Mouse (Mus musculus) neutrophil, adult 83 days (primary cell): Measurements from ENCODE around the gene 9330161L09Rik. TPM values are rescaled to one million over a fixed set of nuclear protein-coding genes. Genes with fewer than 3 reads are reported as not detected.

ENCODE experiments used
- total RNA-seq, 2 experiments: library from RNA; stranded (reverse); gene quantifications; one replicate each; pipeline ENCODE4 v1.2.4; 2023

Gene 9330161L09Rik
- total RNA-seq = 1 to 10 TPM; 1.4 to 2.5 TPM

GRCm38 (mm10) chr12:103407720-103408119 lies at the start of gene 9330161L09Rik:
Gene 9330161L09Rik (minus strand): TSS chr12:103407820.

GRCm38 (mm10) chr12:103457140-103457539 lies 49.5 kb upstream of the 9330161L09Rik start, which contains the start of gene Ifi27l2b:
Gene Ifi27l2b (minus strand): TSS chr12:103457223.

GRCm38 (mm10) chr12:103443524-103443923 lies 35.9 kb upstream of the 9330161L09Rik start, which contains the start of gene Ifi27l2a:
Gene Ifi27l2a (minus strand): TSS chr12:103443680.

GRCm38 (mm10) chr12:103433986-103434731 lies 26.5 kb upstream of the 9330161L09Rik start, which contains the start of gene Ifi27:
Gene Ifi27 (plus strand): TSS chr12:103434211.

GRCm38 (mm10) chr12:103425729-103426470 lies 18.3 kb upstream of the 9330161L09Rik start, which contains the start of gene Ddx24:
Gene Ddx24 (minus strand): TSS chr12:103425830.

GRCm38 (mm10) chr12:103388505-103389347 lies 18.9 kb downstream of the 9330161L09Rik start, which contains the start of gene Otub2:
Gene Otub2 (plus strand): TSS chr12:103388682.

Other genes with a start within 250 kb of the 9330161L09Rik start
- gene Prima1, start 165.7 kb downstream of the 9330161L09Rik start, total RNA-seq = not detected
- gene Fam181a, start 96.8 kb downstream of the 9330161L09Rik start, total RNA-seq = not detected
- under 1 TPM in 1 of 2 experiments, not detected in 1; 0.18 TPM for gene Asb2, start 51.8 kb downstream of the 9330161L09Rik start, total RNA-seq
- 1 to 10 TPM; 1.8 to 2.2 TPM for gene Otub2, start 19.1 kb downstream of the 9330161L09Rik start, total RNA-seq
- 10 to 100 TPM; 57.6 to 59.6 TPM for gene Ddx24, start 18.0 kb upstream of the 9330161L09Rik start, total RNA-seq
- 10 to 100 TPM; 78.8 to 93.3 TPM for gene Ifi27, start 26.4 kb upstream of the 9330161L09Rik start, total RNA-seq
- 100 to 1,000 TPM; 101 to 117 TPM for gene Ifi27l2a, start 35.9 kb upstream of the 9330161L09Rik start, total RNA-seq
- not detected for gene Ifi27l2b, start 49.4 kb upstream of the 9330161L09Rik start, total RNA-seq
- under 1 TPM; 0.09 to 0.11 TPM for gene Ppp4r4, start 124.5 kb upstream of the 9330161L09Rik start, total RNA-seq
- under 1 TPM; 0.26 to 0.37 TPM for gene Serpina10, start 223.6 kb upstream of the 9330161L09Rik start, total RNA-seq
- not detected for gene Serpina6, start 249.4 kb upstream of the 9330161L09Rik start, total RNA-seq